Mouse (Mus musculus): ENCODE measurements around the gene Aldh3a2.
A peak's percentile ranks its signal among the peaks of the same experiment; 100 is the strongest.

Gene Aldh3a2

DNA sequence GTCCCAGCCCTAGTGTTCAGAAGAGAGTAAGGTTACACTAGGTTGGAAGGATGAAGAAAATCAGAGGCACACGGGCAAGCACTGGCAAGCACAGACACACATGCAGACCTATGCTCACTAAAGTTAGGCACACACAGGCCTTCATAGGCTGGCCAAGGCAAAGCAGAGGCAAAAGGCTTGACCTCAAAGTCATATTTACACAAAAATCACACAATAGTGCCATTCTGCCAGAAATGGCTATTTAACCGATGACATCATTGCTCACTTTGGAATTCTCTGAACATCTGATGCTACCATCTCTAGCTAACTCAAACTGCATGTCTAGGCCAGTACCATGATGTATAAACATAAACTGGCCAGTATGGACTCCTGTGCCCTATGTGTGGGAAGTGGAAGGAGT, 6.7 kb upstream of the Aldh3a2 start:
- no peak for DNase-seq (ENCODE audit: low spot score in 2 of 2)

DNA sequence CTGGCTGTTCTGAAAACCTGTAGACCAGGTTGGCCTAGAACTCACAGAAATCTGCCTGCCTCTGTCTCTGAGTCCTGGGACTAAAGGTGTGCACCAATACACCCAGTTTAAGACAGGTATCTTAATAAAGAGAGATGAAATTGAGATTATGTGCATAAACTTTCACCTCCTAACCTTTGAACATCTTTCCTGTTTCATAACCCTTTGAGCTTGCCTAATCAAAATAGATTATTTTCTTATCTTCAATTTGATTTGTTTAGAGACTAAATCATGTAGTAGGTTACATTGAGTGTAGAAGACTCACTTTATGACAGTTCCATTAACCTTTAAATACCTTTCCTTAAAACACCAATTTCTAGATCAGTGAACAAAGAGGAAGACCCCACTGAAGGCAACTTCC, 4.3 kb upstream of the Aldh3a2 start:
- no peak for DNase-seq (ENCODE audit: low spot score in 2 of 2)

DNA sequence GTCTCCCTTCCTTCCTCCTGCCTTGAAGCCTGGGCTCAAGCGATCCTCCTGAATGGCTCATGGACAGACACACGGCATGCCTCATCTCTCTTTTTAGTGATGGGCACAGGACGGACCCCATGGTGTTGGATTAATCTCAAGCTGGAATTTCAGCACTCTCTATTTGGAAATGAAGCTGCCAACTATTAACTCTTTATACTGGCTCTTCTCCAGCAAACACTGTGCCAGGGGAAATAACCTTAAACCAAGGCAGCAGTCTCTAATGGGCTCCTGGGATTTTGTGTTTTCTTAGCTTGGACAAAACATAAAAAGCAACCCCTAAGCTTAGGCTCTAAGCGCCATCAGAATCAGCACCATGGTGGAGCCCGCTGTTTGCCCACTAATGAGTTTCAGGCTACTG, 3.1 kb upstream of the Aldh3a2 start:
- DNase-seq (ENCODE audit: low spot score in 2 of 2): no peak

DNA sequence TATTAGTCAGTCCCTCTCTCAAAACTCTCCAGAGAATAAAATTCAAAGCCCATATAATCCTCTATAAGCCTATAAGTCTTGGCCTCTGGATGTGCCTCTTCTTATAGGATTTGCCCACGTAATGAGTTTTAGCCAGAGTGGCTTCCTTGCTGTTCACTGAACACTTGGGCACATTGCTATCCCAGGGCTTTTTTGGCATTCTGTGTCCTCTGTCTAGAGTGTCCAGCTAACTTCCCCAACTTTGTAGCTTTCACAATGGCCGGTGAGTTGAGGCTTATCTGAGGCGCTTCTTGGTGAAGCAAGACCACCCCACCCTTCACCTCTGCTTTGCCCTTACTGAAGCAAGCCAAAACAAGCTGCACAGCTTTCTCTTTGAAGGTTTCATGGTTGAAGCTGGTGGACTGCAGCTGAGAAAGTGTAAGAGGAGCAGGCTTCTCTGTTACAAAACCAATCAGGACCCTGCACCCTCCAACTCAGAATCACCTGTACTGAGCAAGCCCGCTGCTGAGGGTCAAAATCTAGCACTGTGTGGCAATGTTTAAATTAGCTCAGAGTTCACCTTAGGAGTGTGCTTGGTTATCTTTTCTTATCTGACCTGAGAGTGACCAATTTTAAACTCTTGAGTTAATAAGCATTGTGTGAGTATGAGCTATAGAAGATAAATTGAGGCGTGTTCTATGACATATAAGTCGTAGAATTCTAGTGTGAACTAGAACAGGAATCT, 1.5 kb upstream of the Aldh3a2 start:
- no peak for DNase-seq (ENCODE audit: low spot score in 2 of 2)

DNA sequence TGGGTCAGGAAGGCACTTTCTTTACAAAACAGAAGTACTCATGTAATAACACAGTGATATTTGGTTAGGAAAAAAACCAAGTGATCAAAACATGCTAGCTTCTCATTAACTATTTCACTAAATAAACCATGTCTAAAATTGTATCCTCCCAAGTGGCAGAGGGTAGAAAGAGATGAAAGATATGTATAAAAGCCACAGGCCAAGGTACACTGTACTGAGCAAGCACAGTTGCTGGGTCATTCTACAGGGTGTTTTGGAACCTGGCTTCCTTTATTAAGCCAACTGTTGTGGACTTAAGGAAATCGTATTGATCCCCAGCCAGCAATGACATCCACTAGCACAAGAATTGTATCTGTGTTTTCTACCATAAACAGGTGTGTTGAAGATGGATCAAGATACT, 3.4 kb downstream of the Aldh3a2 start:
- no peak for DNase-seq (ENCODE audit: low spot score in 2 of 2)

DNA sequence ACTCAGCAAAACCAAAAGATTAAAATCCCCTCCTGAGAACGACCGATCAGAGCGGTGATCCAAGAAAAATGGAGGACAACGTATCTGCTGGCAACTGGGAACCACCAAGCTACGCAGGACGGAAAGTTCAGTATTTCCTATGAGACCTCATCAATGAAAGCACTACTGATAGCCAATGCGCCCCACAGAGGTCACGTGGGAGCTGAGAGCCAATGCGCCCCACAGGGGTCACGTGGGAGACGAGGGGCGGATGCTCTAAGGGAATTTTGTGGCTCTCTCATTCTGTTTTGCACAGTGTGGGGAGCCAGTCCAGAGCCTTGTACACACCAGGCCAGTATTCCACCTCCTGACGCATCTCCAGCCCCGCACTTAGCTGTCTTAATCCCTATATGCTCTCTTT, 4.7 kb downstream of the Aldh3a2 start:
- no peak for DNase-seq (ENCODE audit: low spot score in 2 of 2)

DNA sequence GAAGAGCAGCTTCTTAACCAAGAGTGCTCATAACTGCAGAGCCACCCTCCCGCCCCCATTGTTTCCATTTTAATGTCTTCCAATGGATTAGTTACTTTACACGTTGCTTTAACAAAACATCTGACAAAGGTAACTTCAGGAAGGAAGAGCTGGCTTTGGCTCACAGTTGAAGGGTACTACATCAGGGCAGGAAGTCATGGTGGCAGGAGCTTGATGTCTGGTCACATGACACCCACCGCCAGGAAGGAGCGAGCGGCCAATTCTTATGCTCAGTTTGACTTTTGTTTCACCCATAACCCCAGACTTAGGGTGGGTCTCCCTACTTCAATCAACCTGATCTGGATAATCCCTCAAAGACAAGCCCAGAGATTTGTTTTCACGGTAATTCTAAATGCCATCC, 8.2 kb downstream of the Aldh3a2 start:
- no peak for DNase-seq (ENCODE audit: low spot score in 2 of 2)

DNA sequence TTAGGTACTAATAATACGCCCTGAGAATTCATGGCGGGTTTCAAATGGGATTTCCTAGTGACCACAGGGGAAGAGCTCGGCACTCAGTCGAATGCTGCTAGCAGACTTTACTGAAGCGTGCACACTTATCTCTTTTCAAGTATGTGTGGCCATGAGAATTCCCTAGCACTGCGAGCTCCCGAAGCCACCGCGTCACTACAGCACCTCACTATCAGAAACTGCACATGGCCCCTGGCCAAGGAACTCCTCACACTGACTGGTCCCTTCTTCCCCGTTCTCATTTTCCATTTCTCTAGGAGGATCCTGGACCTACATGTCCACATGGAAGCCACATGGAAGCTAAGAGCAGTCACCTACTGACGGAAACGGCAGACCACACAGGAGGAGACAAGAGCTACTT, 14.5 kb downstream of the Aldh3a2 start:
- no peak for DNase-seq (ENCODE audit: low spot score in 2 of 2)

DNA sequence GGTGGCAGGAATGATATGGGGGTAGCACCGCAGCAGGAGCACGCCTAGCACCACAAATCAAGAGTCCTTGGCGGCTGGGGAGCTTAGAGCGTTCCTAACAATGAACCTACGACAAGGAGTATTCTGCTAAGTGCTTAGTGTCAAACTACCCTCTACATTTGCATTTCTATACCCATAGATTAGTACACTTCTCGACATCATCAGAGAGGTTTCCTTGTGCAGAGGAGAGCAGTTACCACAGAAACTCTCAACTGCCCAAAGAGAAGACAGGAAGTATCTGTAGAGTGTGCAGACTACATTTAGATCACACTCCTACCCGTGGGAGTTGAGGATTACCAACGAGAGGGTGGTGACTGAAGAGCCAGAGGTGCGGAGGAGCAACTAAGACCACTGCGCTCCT, 15.5 kb downstream of the Aldh3a2 start:
- no peak for DNase-seq (ENCODE audit: low spot score in 2 of 2)

DNA sequence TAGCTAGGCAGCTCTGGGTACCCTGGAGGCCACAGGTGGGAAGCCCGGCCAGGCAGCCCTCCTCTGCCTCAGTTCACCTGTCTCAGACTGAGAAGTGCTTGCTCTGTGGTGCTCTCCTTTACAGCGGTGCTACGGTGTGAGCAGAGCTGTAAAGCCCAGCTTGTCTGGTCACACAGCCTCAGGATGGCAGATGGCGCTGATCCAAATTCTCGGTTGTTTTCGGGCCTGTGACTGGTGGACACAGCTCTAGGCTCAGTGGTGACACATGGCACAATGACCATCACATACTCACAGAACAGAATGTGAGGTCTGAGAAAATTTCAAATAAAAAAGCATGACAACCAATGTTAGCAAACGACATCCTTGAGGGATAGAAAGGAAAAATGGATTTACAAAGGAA, 22.9 kb downstream of the Aldh3a2 start:
- no peak for DNase-seq (ENCODE audit: low spot score in 2 of 2)

DNA sequence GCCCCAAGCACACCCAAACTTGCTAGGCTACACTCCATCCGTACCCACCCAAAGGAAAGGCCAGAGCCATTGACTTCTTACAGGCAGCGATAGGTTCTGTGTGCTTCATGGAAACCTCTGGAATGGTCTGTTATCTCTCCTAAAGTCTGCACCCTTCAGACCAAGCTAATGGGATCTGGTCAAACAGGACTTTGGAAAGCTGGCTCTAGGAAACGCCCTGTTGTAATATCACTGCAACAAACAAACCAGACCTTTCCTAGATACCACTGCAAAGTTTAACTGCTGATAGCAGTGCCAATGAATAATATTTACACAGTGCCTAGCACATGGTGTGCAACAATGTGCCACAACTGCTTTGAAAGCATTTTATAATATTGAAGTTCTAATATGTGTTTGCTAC, 31.2 kb downstream of the Aldh3a2 start:
- no peak for DNase-seq (ENCODE audit: low spot score in 2 of 2)

DNA sequence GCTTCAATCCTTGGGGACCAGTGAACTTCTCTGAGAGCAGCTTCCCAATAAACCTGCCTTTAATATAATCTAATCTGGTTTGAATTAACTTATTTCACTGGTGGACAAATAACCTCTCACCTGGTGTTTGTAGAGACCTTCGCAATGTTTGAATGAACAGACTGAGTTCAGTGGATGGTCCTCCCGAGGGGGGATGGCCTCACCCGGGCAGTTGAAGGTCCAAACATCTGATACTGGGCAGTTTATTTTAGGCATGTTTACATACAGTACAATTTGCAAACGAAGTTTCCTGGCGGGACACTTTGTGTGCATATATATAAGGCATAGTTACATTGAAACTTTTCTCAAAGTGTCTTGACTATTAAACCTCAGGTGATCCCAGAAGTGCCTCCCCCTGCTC, 33.1 kb downstream of the Aldh3a2 start:
- DNase-seq (ENCODE audit: low spot score in 2 of 2): no peak

DNA sequence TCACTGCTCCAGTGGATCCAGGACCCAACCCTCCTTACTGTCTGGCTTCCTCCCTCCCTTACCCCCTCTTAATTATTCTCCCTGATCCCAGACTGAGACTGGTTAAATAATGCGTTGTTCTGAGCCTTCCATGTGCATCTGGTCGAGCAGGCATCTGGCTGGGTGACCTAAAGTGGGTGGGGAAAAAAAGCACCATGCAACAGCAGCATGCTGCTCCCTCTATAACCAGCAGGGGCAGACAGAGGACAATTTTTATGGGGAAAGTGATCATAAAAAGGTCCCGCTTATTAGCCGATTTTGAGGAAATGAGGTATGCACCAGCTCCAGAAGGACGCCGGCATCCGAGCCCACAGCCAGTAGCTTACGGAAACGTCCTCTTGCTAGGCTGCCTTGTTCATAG, 35.9 kb downstream of the Aldh3a2 start:
- DNase-seq (ENCODE audit: low spot score in 2 of 2): peak; percentile 30 to 59

DNA sequence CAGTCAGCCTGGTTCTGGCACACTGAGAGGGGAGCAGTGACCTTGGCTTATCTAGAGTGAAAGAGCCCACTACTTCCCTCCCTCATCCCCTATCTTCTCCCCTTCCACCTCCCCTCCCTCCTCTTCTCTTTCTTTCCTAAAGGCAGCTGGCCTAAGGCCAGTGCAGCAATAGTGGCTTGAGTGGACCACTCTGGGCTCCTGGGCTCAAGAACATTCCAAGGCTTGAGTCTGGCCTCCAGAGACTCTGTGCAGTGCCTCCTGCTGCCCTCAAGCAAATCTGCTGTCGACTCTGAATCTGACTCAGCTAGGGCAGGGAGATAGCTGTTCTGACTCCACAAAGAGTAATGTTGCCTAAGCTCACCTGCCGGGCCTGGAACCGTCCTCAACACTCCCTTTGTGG, 38.9 kb downstream of the Aldh3a2 start:
- DNase-seq (ENCODE audit: low spot score in 2 of 2): no peak

DNA sequence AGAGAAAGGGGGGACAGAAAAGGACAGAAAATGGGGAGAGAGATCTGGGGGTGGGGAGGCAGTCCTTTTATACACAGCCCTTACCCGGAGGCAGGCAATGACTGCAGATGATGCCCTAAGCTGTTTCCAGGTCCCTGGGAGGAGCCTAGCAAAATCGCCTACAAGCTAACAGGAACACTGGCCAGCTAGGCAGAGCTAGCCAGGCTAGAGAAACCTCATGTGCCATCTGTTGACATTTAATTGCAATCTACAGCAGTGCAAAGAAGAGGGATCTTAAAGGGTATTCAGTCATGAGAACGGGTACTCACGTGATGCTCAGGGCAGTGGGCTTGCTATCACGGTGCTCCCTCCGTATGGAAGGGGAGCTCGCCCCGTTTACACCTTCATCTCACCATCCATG, 39.4 kb downstream of the Aldh3a2 start:
- peak in 1 of 2 experiments; percentile 20 for DNase-seq (ENCODE audit: low spot score in 2 of 2)

DNA sequence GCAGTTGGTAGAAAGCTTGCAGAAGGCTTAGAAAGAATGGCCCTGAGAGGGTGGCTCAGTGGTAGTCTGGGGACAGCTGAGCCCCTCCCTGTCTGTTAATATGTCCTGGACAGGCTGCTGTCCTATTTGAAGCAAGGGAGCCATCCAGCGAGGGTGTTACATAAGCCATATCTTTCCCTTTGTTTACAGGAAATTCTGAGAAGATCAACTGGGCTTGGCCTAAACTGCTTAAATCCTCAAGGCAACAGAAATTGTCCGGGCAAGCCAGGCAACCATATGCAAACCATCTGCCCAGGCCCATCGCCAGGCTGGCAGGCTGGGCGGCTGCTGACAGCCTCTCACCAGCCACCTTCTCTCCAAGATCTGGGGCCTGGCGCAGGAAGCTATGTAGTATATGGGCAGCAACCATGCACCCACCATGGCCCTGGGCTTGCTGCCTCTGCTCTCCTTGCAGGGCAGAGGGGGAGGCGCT, 41.3 kb downstream of the Aldh3a2 start:
- peak in 1 of 2 experiments; percentile 83 for DNase-seq (ENCODE audit: low spot score in 2 of 2)

DNA sequence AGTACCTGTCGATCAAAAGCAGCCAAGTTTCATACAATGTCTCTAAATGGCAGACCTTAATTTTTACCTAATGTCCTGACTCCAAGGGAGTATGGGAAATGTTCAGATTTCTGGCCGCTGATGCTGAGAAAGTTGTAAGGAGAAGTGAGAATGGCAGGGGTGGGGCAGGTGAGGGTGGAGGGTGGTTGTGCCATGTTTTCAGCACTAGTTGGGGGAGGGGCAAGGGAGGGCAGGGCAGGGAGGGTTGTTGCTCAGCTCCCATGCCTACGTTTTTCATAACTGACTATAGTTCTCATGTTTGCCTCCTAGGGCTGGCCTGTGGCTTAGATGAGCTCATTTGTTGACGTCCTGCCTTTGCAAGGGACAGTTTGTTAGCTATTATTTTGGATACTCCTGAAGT, 41.8 kb downstream of the Aldh3a2 start:
- DNase-seq (ENCODE audit: low spot score in 2 of 2): no peak

DNA sequence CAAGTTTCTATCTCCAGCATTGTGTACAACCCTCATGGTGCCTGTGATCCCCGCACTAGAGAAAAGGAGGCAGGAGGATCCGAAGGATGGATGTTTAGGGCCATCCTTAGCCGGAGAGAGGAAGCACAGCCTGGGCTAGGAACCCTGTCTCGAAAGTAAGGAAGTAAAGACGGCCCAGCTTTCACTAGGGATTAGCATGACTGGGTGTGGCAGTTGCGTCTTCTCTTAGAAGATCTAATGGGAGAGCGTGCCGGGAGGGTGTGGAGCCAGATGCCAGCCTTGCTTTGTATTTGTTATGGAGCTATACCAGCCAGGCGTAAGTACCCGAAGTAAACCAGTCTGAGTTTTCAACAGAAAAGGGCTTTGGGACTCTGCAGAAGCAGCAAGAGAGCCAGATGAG, 42.4 kb downstream of the Aldh3a2 start:
- DNase-seq (ENCODE audit: low spot score in 2 of 2): no peak

DNA sequence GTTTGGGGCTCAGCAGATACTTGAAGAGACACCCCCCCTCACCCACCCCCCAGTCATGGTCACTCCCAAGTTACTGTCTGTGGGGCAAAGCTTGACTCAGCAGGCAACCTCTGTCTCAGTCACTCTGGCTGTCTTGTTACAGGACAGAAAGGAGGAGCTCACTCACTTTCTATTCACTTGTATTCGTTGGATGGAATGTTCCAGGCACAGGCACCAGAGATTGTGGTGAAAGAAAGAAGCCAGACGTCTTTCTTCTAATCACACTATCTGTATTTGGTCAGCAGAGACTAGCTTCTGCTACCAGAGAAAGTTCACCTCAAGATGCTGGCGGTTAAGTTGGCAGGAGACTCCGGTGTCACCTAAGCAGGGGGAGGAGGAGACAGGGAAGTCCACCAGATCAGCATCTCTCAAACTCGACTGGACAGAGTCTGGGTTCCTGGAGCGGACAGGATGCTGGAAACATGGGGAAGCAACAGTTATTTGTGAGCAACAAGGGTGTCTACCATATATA, 43.0 kb downstream of the Aldh3a2 start:
- DNase-seq (ENCODE audit: low spot score in 2 of 2): no peak

DNA sequence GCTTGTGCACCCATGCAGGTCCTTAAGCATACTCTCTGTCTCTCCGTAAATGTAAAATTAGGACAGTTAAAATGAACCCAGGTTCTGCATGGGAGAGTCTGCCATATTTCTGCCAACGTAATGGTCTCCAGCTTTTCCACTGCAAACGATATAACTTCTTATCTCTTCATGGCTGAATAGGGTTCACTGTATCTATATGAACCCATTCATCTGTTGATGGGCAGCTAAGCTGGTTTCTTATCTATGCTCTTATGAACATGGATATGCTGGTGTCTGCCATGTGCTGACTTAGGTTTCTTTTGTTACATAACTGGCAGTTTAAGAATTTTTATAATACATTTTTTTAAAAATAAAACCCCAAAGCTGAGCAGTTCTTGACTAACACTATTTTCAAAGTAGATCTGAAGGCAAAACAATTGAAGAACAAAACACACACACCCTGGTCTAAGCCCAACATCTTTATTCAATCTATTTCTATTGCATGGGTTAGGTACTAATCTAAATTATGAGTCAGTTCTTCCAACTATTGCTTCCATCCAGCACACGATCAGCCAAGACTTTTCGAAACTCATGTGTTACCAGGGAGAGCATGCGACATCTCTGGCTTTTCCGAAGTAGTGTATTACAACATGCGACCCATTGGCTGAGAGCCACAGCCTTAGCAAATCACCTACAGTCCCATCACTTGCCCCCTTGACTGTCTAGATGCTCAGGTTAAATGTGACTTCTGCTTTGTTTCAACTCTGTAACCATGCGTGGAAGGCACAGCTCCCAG, 44.1 kb downstream of the Aldh3a2 start:
- DNase-seq (ENCODE audit: low spot score in 2 of 2): no peak

DNA sequence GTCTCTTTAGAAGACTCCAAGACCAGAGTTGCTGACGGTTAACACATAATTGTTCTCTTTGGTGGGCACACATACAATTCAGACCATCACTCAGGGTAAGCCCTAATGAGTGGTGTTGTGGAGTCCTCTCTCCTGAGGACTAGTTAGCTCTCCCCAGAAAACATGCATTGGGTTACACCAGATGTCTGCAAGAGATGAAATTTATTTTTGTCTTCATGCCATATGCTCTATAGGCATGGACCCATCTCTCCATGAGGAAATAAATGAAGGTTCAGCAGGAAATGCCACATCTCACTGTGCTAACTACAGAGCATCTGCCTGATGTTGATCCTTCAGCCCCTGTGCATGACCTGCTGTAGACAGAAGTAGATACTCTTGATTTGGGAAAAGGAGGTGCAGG, 45.3 kb downstream of the Aldh3a2 start:
- DNase-seq (ENCODE audit: low spot score in 2 of 2): no peak

DNA sequence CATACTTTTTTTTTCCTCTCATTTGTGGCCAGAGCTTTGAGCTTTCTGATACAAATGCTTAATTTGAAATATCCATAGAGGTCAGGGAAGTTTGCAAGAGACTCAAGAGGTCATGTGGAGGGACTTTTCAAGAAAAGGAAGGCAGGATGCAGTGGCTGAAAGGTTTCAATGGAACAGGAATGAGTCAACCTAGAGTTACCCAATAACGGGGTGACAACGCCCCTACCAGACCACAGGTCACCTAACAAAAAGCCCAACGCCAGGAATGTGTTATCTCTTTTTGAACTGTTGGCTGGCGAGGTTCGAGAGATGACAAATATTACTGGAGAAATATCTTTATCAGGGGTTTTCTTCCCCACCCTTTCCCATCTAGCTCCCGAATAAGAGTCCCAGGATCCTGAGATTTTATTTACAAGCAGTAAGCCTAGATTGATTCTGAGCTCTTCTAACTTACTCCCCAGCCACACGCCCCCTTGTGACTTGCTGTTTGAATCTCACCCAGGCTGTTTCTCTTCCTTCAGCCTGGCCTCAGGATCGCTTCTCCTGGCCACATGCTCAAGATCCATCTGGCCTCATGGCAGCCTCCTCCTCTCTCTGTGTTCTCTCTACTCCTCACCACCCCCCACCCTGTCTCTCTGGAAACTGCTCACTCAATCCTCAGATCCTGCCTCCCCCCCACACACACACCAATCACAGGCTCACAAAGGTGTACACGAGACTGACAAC, 46.9 kb downstream of the Aldh3a2 start:
- DNase-seq (ENCODE audit: low spot score in 2 of 2): peak in 1 of 2 experiments; percentile 15

All from cerebellum, postnatal 4 days (tissue).